In genomic region chr17:21567696-21568095, GRCm38 (mm10) we compare ENCODE assay signal across 8 mouse cellular contexts. TPM values are rescaled to one million over a fixed set of nuclear protein-coding genes. Genes with fewer than 3 reads are reported as not detected.
DNase-seq lines count a peak whose midpoint lies in the region; ATAC-seq lines count a peak whose summit lies in the region.

No protein-coding gene starts in this region.

- 0 out of 2 replicates have a peak overlapping the region, but pooled peaks have one; percentile 46 for H3K9ac ChIP-seq in embryonic facial prominence, embryonic 13.5 days
- H3K9ac ChIP-seq in hindbrain, embryonic 11.5 days (ENCODE audit: low read depth, low read length), result no peak overlapping the region
- peak overlapping the region; percentile 53 for H3K9ac ChIP-seq in liver, embryonic 12.5 days
- peak overlapping the region; percentile 87; the same call in 1 of the 2 replicates for H3K9ac ChIP-seq in neural tube, embryonic 13.5 days

- ATAC-seq in embryonic facial prominence, embryonic 13.5 days (ENCODE audit: insufficient number of reproducible peaks, insufficient read depth, low FRiP score, low TSS enrichment, low read depth), result no peak
- ATAC-seq in hindbrain, embryonic 11.5 days (ENCODE audit: low FRiP score), result no peak
- ATAC-seq in liver, embryonic 12.5 days, result no peak
- ATAC-seq in neural tube, embryonic 13.5 days (ENCODE audit: low read depth), result no peak

- H3K4me2 ChIP-seq in embryonic facial prominence, embryonic 13.5 days, result peak overlapping the region; percentile 70
- H3K4me2 ChIP-seq in hindbrain, embryonic 11.5 days (replicated peaks; ENCODE audit: low read depth, low read length), result peak overlapping the region; percentile 36
- peak overlapping the region; percentile 83 for H3K4me2 ChIP-seq in liver, embryonic 12.5 days
- peak overlapping the region; percentile 69 for H3K4me2 ChIP-seq in neural tube, embryonic 13.5 days

- H3K36me3 ChIP-seq in embryonic facial prominence, embryonic 13.5 days, result 0 out of 2 replicates have a peak, but pooled peaks cover 5% of the 10 kb centered on the region
- no peaks in the 10 kb centered on the region for H3K36me3 ChIP-seq in hindbrain, embryonic 11.5 days (ENCODE audit: control insufficient read depth, insufficient read depth, low read length)
- peaks cover 9% of the 10 kb centered on the region; the same call in 1 of the 2 replicates for H3K36me3 ChIP-seq in liver, embryonic 12.5 days
- peaks cover 4% of the 10 kb centered on the region; the same call in 1 of the 2 replicates for H3K36me3 ChIP-seq in neural tube, embryonic 13.5 days

- 37% methylated on average over 1 of the region's 1 CpGs for WGBS in embryonic facial prominence, embryonic 13.5 days
- WGBS in hindbrain, embryonic 11.5 days, result 54% methylated on average over 1 of the region's 1 CpGs
- 24% methylated on average over 1 of the region's 1 CpGs for WGBS in liver, embryonic 12.5 days (ENCODE audit: insufficient replicate concordance)
- WGBS in neural tube, embryonic 13.5 days, result 55% methylated on average over 1 of the region's 1 CpGs

- no peaks in the 10 kb centered on the region for H3K9me3 ChIP-seq in embryonic facial prominence, embryonic 13.5 days
- no peaks in the 10 kb centered on the region for H3K9me3 ChIP-seq in hindbrain, embryonic 11.5 days (ENCODE audit: control insufficient read depth, low read length)
- H3K9me3 ChIP-seq in liver, embryonic 12.5 days (replicated peaks), result no peaks in the 10 kb centered on the region
- no peaks in the 10 kb centered on the region for H3K9me3 ChIP-seq in neural tube, embryonic 13.5 days

- H3K27me3 ChIP-seq in embryonic facial prominence, embryonic 13.5 days, result no peaks in the 10 kb centered on the region
- no peaks in the 10 kb centered on the region for H3K27me3 ChIP-seq in hindbrain, embryonic 11.5 days (ENCODE audit: control insufficient read depth, insufficient read depth, low read length)
- H3K27me3 ChIP-seq in liver, embryonic 12.5 days (replicated peaks), result no peaks in the 10 kb centered on the region
- no peaks in the 10 kb centered on the region for H3K27me3 ChIP-seq in neural tube, embryonic 13.5 days

- H3K4me1 ChIP-seq in embryonic facial prominence, embryonic 13.5 days, result peaks cover 12% of the 10 kb centered on the region
- H3K4me1 ChIP-seq in hindbrain, embryonic 11.5 days (replicated peaks; ENCODE audit: control insufficient read depth, insufficient read depth, low read length), result no peaks in the 10 kb centered on the region
- peaks cover 12% of the 10 kb centered on the region for H3K4me1 ChIP-seq in liver, embryonic 12.5 days
- H3K4me1 ChIP-seq in neural tube, embryonic 13.5 days (replicated peaks), result peaks cover 16% of the 10 kb centered on the region

- H3K27ac ChIP-seq in embryonic facial prominence, embryonic 13.5 days, result no peak overlapping the region
- H3K27ac ChIP-seq in hindbrain, embryonic 11.5 days (ENCODE audit: low read depth, low read length), result no peak overlapping the region
- 0 out of 2 replicates have a peak overlapping the region, but pooled peaks have one; percentile 27 for H3K27ac ChIP-seq in liver, embryonic 12.5 days
- no peak overlapping the region for H3K27ac ChIP-seq in neural tube, embryonic 13.5 days (replicated peaks)

- peak overlapping the region; percentile 72 for H3K4me3 ChIP-seq in embryonic facial prominence, embryonic 13.5 days
- H3K4me3 ChIP-seq in hindbrain, embryonic 11.5 days (ENCODE audit: low read depth, low read length), result peak overlapping the region; percentile 4; the same call in 1 of the 2 replicates
- H3K4me3 ChIP-seq in liver, embryonic 12.5 days, result peak overlapping the region; percentile 72
- H3K4me3 ChIP-seq in neural tube, embryonic 13.5 days, result peak overlapping the region; percentile 71

- peak; percentile 7 for DNase-seq in cerebellum, adult 11 months
- DNase-seq in cerebellum, postnatal 36 days, result no peak
- DNase-seq in MN1 (ENCODE audit: low spot score), result peak; percentile 43
- DNase-seq in hindbrain, embryonic 11.5 days (ENCODE audit: low spot score), result peak; percentile 42
- no peak for DNase-seq in ovary, postnatal 14 days (ENCODE audit: low spot score)

RNA-seq across cellular contexts. Expression of gene Zfp948, which starts 0.9 kb away (rescaled TPM):
- 15.2 and 15.9 TPM in 2 replicates for polyA plus RNA-seq in embryonic facial prominence, embryonic 13.5 days (2015; fragmentation: Nextera tagmentation; extraction: Ambion mirVana)
- 19.0 and 21.1 TPM in 2 replicates for polyA plus RNA-seq in hindbrain, embryonic 11.5 days (2014; fragmentation: Nextera tagmentation; extraction: Ambion mirVana)
- polyA plus RNA-seq in liver, embryonic 12.5 days (2016; fragmentation: Nextera tagmentation; extraction: Ambion mirVana), result 7.5 TPM in 2 replicates
- polyA plus RNA-seq in neural tube, embryonic 13.5 days (2015; fragmentation: Nextera tagmentation; extraction: Ambion mirVana), result 18.4 and 20.3 TPM in 2 replicates

RNA-seq across cellular contexts. Expression of gene Zfp52, which starts 32.4 kb away (rescaled TPM):
- 4.3 and 5.0 TPM in 2 replicates for polyA plus RNA-seq in embryonic facial prominence, embryonic 13.5 days (2015; fragmentation: Nextera tagmentation; extraction: Ambion mirVana)
- polyA plus RNA-seq in hindbrain, embryonic 11.5 days (2014; fragmentation: Nextera tagmentation; extraction: Ambion mirVana), result 2.1 and 2.9 TPM in 2 replicates
- 1.4 and 1.5 TPM in 2 replicates for polyA plus RNA-seq in liver, embryonic 12.5 days (2016; fragmentation: Nextera tagmentation; extraction: Ambion mirVana)
- polyA plus RNA-seq in neural tube, embryonic 13.5 days (2015; fragmentation: Nextera tagmentation; extraction: Ambion mirVana), result 1.8 and 2.3 TPM in 2 replicates

Comparison
In these comparisons a context has a peak if more than half of its experiments do, and no peak if none do; other contexts are left out.
1. DNase-seq: peak in cerebellum, adult 11 months (single experiment), MN1 (single experiment) and hindbrain, embryonic 11.5 days (single experiment); none in cerebellum, postnatal 36 days (0 of 2) and ovary, postnatal 14 days (single experiment).
2. H3K4me3 ChIP-seq: peak in every context shown above with its lines; median percentile 72 in embryonic facial prominence, embryonic 13.5 days; 72 in liver, embryonic 12.5 days; 71 in neural tube, embryonic 13.5 days; 4 in hindbrain, embryonic 11.5 days.
3. Peak in every context shown above with its lines, with median percentiles within 50 percentile points of each other: H3K4me2 ChIP-seq.